Mouse (Mus musculus): ENCODE measurements around the gene Anp32a.
A peak's percentile ranks its signal among the peaks of the same experiment; 100 is the strongest.

The Anp32a gene

DNA sequence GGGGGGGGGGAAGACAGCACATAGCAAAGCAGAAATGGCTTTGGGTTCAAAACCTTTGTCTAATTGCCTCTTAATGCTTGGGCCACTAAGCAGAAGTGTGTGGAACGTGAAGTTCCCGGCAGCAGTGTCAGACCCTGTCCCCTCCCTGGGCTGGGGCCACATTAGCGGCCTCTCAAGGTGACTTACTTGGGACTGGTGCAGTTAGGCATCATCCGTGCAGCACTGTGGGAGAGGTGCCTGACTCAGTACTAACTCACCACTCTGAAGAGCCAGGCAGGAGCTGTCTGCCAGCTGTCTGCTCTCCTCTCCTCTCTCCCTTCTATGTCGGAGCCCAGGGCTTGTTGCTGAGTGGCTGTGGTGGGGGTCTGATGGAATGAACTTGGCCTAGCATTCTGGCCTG lies 6.1 kb downstream of the Anp32a start:
- no peak for DNase-seq

GRCm38 (mm10) chr9:62348050-62348449 lies 7.0 kb downstream of the Anp32a start:
- no peak for DNase-seq

- DNase-seq: no peak
Measured at GRCm38 (mm10) chr9:62348467-62348985, 7.4 kb downstream of the Anp32a start.

DNA sequence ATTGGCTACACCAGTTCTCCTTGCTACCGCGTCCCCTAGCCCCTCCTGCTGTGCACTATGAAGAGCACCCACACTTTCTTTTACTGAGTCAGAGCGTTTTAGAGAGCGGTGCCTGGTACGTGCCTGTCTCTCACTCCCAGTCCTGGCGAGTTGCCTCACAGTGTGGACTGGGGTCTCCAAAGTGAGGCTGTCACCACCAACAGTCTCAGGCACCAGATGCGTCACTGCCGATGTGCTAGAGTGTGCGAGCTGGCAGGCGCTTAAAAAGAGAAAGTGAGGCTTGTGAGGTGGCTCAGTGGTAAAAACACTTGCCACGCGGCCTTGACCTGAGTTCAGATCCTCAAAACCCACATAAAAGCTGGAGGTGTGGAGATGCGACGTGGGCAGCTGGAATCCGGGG lies 8.2 kb downstream of the Anp32a start:
- no peak for DNase-seq

GRCm38 (mm10) chr9:62350721-62351120 lies 9.6 kb downstream of the Anp32a start:
- DNase-seq: no peak

DNA sequence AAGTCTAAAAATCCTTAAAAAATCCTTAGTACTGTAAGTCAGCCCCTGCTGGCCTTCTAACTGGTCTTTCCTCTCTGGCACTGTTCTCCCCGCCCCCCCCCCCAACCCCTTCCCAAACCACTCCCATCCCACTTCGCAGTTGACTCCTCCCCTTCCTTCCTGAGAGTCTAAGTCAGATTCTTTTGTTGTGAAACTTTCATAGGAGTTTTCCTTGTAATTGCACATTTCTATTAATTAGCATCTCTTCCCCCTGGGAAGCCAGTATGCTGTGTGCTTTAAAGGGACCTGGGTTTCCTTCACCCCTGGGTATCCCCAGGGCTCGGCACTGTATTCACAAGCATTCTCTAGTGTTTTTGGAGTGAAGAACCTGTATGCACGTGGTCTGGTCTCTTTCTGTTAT lies 10.1 kb downstream of the Anp32a start:
- DNase-seq: no peak

DNA sequence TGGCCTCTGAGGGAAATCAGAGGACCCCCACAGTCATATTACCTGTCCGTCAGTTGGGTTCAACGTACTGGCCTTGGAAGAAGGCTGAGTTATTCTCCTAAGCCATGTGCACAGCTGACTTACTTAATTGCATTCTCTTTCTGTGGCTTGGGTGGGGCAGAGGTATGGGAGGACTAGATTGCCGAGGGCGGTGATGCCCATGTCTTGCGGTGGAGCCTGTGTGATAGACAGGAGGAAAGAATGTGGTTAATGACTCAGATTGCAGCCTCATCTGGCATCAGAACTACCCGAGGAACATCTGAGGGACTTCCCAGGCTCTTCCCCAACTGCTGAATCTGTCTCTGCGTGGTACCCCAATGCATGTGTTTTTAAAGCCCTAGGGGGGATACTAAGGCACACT lies 12.7 kb downstream of the Anp32a start:
- DNase-seq: no peak

DNA sequence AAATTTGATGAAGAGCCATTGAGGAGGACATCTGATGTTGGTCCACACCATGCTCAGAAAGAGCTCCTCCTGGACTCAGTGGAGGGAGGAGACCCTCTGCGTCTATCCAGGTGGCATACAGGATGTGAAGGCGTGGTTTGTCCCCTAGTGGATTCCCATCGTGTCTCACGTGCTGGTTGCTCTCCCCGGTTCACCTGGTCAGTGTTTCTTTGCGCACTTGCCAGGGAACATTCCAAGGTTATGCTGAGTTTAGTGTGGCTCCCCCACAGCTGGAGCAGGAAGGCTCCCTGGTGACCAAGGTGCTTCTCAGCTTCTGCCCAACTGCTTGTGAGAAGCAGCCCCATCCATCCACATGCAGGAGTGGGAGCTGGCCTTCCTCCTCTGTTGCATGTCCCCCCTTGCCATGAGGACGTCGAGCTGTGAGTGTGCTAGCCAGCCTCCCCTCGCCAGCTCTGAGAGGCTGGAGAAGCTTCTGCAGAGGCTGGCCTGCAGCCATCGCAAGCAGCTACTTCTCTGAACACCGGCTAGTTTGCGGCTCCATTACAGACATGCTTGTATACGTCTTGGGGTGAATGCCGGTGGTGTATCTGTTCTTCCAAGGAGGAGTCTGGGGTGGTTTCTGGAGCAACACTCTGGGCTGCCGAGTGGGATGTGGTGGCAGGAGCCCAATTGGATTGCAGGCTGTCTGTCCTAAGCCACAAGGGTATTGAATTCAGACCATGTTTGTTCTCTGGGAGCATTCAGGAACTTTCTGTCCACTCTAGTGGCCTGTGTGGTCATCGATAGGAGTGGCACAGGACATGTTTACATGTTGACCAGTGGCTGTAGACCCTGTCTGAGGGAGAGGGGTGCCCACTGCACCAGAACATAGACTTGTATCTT lies 14.0 kb downstream of the Anp32a start:
- DNase-seq: no peak

DNA sequence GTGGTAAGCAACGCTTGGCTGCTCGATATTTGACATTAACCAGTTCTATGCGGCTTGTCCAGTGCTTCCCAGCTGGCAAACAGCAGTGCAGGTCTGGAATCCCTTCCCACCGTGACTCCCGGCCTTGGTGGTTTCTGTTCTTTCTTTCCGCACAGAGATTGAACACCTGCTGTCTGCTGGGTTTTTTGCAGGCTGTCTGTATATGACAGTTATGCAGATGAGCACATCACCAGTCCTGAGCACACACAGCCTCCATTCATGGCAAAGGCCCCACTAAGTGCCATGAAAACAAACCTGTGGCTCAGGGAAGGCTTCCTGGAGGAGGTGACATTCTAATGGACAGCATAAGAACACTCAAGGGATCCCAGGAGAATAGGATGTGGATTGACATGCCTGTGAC lies 14.7 kb downstream of the Anp32a start:
- DNase-seq: no peak

- no peak for DNase-seq
Measured at GRCm38 (mm10) chr9:62357593-62357992, 16.5 kb downstream of the Anp32a start.

DNA sequence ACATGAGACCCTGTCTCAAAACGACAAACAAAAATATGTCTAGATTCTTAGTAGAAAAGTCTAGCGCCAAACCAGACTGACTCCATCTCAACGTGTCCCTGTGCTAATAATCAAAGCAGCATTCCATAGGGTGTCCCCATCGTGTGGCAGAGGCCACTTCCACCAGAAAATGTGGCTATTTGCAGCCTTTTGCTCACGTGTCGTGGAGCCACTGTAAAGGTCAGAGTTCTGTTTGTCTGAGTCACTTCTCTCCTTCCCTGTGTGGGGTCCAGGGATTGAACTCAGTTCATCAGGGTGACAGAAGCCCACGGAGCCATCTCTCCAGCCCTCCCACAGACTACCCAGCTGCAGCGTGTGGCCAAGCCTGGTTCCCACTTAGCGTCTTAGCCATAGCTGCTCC lies 17.8 kb downstream of the Anp32a start:
- DNase-seq: no peak

DNA sequence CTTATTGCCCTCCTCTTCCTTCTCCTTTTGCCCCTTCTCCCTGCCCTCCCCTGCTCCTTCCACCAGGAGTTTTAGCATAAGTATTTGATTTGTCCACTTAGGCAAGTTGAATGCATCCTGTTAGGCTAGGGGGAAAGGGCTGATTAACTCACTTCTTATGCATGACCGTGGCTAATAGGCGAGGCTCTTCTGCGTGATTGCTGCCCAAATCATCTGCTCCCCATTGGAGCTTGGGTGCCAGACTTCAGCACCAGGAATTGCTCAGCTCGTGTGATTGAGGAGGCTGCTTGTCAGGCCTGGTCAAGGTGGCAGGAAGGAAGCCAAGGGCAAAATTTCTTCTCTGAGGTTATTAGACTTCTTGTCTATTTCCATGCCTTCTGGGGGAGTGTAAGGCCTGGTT lies 19.8 kb downstream of the Anp32a start:
- DNase-seq: peak; percentile 56

DNA sequence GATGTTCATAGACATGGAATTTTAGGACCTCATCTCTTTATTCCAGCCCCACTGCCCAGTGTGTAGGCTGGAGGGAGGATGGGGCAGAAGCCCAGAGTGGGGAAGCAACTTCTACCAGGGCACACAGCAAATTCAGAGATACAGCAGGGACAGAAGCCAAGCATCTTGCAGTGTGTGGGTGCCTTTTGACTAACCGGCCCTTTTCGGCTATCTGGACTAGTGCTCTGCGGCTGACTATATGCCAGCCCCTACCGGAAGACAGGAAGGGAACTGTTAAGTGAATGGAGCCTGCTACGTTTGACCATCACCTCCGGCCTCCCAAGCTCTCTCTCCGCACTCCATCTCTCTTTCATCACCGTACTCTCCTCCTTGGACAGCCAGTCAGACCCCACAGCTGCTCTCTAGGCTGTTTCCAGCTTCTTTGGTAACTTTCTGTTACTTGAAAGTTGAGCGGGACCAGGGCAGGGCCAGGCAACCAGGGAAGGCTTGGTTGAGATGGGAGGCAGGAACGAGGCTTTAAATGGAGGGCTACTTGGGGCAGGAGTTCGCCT lies 21.8 kb downstream of the Anp32a start:
- DNase-seq: no peak

DNA sequence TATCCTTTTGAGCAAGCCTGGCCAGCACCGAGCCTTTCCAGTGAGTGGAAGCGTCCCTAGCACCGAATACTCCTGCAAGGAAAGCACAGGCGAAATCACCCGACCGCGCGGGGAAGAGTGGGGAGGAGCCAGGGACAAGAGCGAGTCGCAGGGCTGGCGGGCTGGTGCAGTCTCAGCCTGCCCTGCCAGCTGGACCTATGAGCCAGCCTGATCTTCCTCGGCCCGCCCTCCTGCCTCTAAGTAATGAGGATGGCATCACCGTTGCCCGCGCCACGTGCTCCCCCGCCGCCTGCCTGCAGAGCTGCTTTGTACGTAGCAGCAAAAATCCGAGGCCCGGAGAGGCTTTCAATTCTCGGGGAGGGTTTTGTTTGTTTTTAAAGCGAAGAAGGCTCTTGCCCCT lies 22.5 kb downstream of the Anp32a start:
- DNase-seq: peak; percentile 96

GRCm38 (mm10) chr9:62364216-62364615 lies 23.1 kb downstream of the Anp32a start:
- no peak for DNase-seq

DNA sequence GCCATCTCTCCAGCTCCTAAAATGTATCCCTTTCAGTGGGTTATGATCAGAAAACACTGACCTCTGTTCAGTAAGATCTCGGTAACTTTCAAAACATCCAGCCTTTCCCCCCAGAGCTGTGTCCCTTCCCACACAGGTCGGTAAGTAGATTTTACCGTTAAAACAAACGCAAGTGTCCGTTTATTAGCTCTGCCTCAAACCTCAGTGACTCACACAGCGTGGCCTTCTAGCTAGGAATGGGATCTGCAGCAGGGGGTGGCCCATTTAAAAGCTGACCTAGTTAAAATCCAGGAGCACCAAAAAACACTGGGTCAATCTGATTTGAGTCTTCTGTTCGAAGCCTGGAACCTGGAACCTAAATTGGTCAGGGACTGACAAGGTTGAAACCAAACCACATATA lies 23.7 kb downstream of the Anp32a start:
- no peak for DNase-seq

- no peak for DNase-seq
Measured at GRCm38 (mm10) chr9:62365326-62366080, 24.4 kb downstream of the Anp32a start.

DNA sequence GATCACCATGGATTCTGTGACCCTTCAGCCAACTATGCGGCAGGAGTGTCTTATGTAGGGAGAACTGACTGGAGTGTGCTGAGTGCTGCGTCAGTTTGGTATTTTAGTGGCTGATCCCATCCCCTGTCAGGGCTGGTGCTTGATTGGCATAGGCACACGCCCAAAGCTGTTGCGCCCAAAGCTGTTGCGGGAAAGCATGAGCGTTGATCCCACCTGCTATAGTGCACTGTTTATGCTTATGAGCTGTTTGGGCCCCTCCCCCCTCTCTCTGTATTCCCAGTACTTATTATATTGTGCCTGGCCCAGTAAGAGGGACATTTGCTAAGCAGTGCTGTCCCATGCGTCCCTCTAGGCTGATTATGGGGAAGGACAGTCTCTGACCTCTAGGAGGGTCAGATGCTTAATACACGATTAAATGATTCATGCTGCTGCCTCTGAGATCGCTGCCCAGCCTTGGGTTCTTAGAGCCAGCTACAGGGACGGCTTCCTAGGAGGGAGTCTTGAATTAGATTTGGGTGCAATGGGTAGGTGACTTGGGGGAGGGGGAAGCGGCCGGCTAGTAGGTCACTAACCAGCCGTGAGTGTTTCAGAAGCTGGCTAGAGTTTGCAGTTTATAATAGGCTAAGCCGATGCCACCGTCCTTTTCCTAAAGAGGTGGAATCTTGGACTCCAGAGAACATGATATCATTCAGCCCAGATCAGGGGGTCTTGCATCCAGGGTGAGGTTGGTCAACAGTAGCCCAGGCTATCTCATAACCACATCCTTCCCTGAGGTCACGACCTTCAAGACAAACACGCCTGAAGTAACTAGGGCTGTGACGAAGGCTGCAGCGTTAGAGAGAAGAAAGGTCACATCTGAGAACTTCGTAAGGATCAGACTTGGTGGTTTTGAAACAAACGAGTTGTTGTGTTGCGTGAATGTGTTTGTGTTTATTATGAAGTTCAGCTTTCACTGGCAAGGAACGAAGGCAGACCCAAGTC lies 25.7 kb downstream of the Anp32a start:
- peak; percentile 86 for DNase-seq

DNA sequence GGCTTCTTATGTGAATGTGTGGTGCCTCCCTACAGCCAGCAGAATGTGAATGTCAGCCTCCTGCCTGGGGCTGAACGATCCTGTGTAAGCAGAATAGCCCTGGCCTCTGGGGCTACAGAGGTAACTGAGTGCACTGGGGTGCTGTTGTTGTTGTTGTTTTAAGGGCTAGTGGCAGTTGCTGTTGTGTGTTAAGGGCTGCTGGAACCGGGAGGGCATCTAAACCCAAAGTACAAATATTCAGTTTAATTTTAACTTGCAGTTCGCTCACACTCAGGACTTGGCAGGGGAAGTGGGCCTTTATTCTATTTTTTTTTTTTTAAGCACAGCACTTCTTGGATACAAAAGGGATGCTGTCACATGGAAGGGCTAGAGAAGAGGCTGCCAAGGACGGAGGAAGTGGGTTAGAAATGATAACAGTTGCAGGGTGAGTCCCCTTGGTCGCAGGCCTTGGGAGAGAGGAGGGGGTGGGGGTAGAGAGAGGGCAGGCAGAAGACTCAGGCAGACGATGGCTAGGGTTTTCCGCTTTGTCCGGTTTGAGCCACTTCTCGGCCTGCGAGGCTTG lies 26.5 kb downstream of the Anp32a start:
- DNase-seq: no peak

GRCm38 (mm10) chr9:62368256-62368905 lies 27.3 kb downstream of the Anp32a start:
- no peak for DNase-seq

DNA sequence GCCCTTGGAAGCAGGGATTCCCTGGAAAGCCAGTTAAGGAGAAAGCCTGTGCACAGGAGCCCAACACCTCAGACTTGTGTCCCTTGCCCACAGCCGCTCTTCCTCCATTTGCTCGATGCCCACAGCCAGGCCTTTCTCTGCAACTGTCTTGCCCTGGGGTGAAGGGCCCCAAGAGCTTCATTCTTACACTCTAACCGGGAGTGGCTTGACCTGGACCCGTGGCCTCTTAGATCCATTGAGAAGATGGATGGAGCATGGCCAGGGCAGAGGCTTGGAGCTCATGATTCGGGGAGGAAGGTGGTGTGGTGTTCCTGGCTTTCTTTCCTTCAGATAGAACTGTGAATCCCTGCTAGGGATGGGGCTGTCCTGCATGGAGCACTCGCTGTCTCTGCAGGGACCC lies 28.1 kb downstream of the Anp32a start:
- DNase-seq: no peak

DNA sequence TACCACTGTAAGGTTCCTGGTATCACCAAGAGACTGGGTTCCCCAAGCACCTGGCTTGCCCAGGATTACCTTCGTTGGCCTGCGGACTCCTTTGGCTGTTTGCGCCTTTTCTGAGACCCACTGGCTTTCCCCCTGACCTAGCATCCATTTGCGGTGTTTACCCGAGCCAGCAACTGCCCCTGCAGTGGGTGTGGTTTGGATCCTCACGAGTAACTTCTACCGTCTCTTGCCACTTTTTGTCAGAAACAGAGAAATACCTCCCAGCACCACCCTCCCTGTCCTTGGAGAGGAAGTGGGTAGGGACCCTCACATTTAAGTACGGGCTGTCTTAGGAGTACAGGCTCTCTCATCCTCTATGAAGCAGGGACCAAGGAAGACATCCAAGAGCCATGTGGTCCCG lies 29.1 kb downstream of the Anp32a start:
- no peak for DNase-seq
